Mouse (Mus musculus): ENCODE measurements around the gene Snx10. TPM values are rescaled to one million over a fixed set of nuclear protein-coding genes. Genes with fewer than 3 reads are reported as not detected.

Snx10 gene
- polyA plus RNA-seq, 1 experiment, result 1.7 TPM

- no peak for TF ChIP-seq CTCF (IDR thresholded peaks at IDR 0.05; ENCODE audit: control insufficient read depth, insufficient read depth, insufficient replicate concordance, low read depth, low read length)
- no peak for TF ChIP-seq POLR2A (IDR thresholded peaks at IDR 0.05; ENCODE audit: control insufficient read depth, low read depth, low read length)
- Histone ChIP-seq H3K4me3 (ENCODE audit: control insufficient read depth, low read depth, low read length) (peak overlapping the region; percentile 2; the same call in 1 of the 2 replicates), H3K27me3 (ENCODE audit: control insufficient read depth, insufficient read depth, low read length) (no peaks in the 10 kb centered on the region), H3K27ac (ENCODE audit: control insufficient read depth, insufficient read depth, low read depth, low read length) (peak overlapping the region; percentile 71), H3K36me3 (ENCODE audit: control insufficient read depth, insufficient read depth, low read length) (no peaks in the 10 kb centered on the region), H3K4me1 (ENCODE audit: control insufficient read depth, insufficient read depth, low read length) (no peaks in the 10 kb centered on the region)
Measured at GRCm38 (mm10) chr6:51545219-51545859, 21.6 kb downstream of the Snx10 start.

- TF ChIP-seq POLR2A (IDR thresholded peaks at IDR 0.05; ENCODE audit: control insufficient read depth, low read depth, low read length) (no peak), CTCF (IDR thresholded peaks at IDR 0.05; ENCODE audit: control insufficient read depth, insufficient read depth, insufficient replicate concordance, low read depth, low read length) (no peak)
- H3K36me3 ChIP-seq (ENCODE audit: control insufficient read depth, insufficient read depth, low read length), result no peaks in the 10 kb centered on the region
- H3K4me3 ChIP-seq (ENCODE audit: control insufficient read depth, low read depth, low read length), result no peak overlapping the region
- no peaks in the 10 kb centered on the region for H3K27me3 ChIP-seq (ENCODE audit: control insufficient read depth, insufficient read depth, low read length)
- no peaks in the 10 kb centered on the region for H3K4me1 ChIP-seq (ENCODE audit: control insufficient read depth, insufficient read depth, low read length)
- H3K27ac ChIP-seq (ENCODE audit: control insufficient read depth, insufficient read depth, low read depth, low read length), result no peak overlapping the region
Measured at GRCm38 (mm10) chr6:51546085-51546484, 22.4 kb downstream of the Snx10 start.

- Histone ChIP-seq H3K4me1 (ENCODE audit: control insufficient read depth, insufficient read depth, low read length) (no peaks in the 10 kb centered on the region), H3K4me3 (ENCODE audit: control insufficient read depth, low read depth, low read length) (no peak overlapping the region), H3K27ac (ENCODE audit: control insufficient read depth, insufficient read depth, low read depth, low read length) (no peak overlapping the region), H3K36me3 (ENCODE audit: control insufficient read depth, insufficient read depth, low read length) (no peaks in the 10 kb centered on the region), H3K27me3 (ENCODE audit: control insufficient read depth, insufficient read depth, low read length) (no peaks in the 10 kb centered on the region)
- TF ChIP-seq POLR2A (IDR thresholded peaks at IDR 0.05; ENCODE audit: control insufficient read depth, low read depth, low read length) (no peak), CTCF (IDR thresholded peaks at IDR 0.05; ENCODE audit: control insufficient read depth, insufficient read depth, insufficient replicate concordance, low read depth, low read length) (no peak)
Measured at GRCm38 (mm10) chr6:51548757-51549156, 25.1 kb downstream of the Snx10 start.

DNA sequence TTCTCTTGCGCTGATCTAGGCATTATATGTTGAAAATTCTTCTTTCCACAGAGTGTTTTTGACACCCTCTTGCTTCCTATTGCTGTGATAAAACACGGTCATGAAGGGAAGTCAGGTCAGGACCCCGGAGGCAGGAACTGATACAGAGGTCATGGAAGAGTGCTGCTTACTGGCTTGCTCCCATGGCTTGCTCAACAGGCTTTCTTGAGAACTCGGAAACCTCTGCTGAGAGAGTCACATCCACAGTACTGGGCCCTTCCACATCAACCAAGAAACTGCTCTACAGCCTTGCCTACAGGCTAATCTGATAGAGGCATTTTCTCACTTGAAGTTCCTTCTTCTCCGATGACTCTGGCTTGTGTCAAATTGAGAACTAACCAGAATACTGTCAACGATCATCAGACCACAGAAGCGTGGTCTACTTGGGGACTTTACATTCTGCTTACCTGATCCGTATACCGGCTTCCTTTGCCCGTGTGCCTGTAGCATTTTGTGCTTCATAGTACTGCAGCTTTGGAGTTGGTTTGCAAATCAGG is 27.6 kb downstream of the Snx10 start:
- Histone ChIP-seq H3K36me3 (ENCODE audit: control insufficient read depth, insufficient read depth, low read length) (no peaks in the 10 kb centered on the region), H3K27ac (ENCODE audit: control insufficient read depth, insufficient read depth, low read depth, low read length) (no peak overlapping the region), H3K4me3 (ENCODE audit: control insufficient read depth, low read depth, low read length) (no peak overlapping the region), H3K27me3 (ENCODE audit: control insufficient read depth, insufficient read depth, low read length) (no peaks in the 10 kb centered on the region), H3K4me1 (ENCODE audit: control insufficient read depth, insufficient read depth, low read length) (no peaks in the 10 kb centered on the region)
- TF ChIP-seq CTCF (IDR thresholded peaks at IDR 0.05; ENCODE audit: control insufficient read depth, insufficient read depth, insufficient replicate concordance, low read depth, low read length) (no peak), POLR2A (IDR thresholded peaks at IDR 0.05; ENCODE audit: control insufficient read depth, low read depth, low read length) (no peak)

GRCm38 (mm10) chr6:51556562-51556961 is 32.9 kb downstream of the Snx10 start:
- H3K4me1 ChIP-seq (ENCODE audit: control insufficient read depth, insufficient read depth, low read length), result no peaks in the 10 kb centered on the region
- no peaks in the 10 kb centered on the region for H3K36me3 ChIP-seq (ENCODE audit: control insufficient read depth, insufficient read depth, low read length)
- no peak overlapping the region for H3K27ac ChIP-seq (ENCODE audit: control insufficient read depth, insufficient read depth, low read depth, low read length)
- no peaks in the 10 kb centered on the region for H3K27me3 ChIP-seq (ENCODE audit: control insufficient read depth, insufficient read depth, low read length)
- H3K4me3 ChIP-seq (ENCODE audit: control insufficient read depth, low read depth, low read length), result no peak overlapping the region
- no peak for TF ChIP-seq CTCF (IDR thresholded peaks at IDR 0.05; ENCODE audit: control insufficient read depth, insufficient read depth, insufficient replicate concordance, low read depth, low read length)
- no peak for TF ChIP-seq POLR2A (IDR thresholded peaks at IDR 0.05; ENCODE audit: control insufficient read depth, low read depth, low read length)

- no peaks in the 10 kb centered on the region for H3K36me3 ChIP-seq (ENCODE audit: control insufficient read depth, insufficient read depth, low read length)
- H3K4me3 ChIP-seq (ENCODE audit: control insufficient read depth, low read depth, low read length), result no peak overlapping the region
- no peaks in the 10 kb centered on the region for H3K4me1 ChIP-seq (ENCODE audit: control insufficient read depth, insufficient read depth, low read length)
- H3K27ac ChIP-seq (ENCODE audit: control insufficient read depth, insufficient read depth, low read depth, low read length), result no peak overlapping the region
- no peaks in the 10 kb centered on the region for H3K27me3 ChIP-seq (ENCODE audit: control insufficient read depth, insufficient read depth, low read length)
- TF ChIP-seq CTCF (IDR thresholded peaks at IDR 0.05; ENCODE audit: control insufficient read depth, insufficient read depth, insufficient replicate concordance, low read depth, low read length) (no peak), POLR2A (IDR thresholded peaks at IDR 0.05; ENCODE audit: control insufficient read depth, low read depth, low read length) (no peak)
Measured at GRCm38 (mm10) chr6:51558311-51558710, 34.6 kb downstream of the Snx10 start.

DNA sequence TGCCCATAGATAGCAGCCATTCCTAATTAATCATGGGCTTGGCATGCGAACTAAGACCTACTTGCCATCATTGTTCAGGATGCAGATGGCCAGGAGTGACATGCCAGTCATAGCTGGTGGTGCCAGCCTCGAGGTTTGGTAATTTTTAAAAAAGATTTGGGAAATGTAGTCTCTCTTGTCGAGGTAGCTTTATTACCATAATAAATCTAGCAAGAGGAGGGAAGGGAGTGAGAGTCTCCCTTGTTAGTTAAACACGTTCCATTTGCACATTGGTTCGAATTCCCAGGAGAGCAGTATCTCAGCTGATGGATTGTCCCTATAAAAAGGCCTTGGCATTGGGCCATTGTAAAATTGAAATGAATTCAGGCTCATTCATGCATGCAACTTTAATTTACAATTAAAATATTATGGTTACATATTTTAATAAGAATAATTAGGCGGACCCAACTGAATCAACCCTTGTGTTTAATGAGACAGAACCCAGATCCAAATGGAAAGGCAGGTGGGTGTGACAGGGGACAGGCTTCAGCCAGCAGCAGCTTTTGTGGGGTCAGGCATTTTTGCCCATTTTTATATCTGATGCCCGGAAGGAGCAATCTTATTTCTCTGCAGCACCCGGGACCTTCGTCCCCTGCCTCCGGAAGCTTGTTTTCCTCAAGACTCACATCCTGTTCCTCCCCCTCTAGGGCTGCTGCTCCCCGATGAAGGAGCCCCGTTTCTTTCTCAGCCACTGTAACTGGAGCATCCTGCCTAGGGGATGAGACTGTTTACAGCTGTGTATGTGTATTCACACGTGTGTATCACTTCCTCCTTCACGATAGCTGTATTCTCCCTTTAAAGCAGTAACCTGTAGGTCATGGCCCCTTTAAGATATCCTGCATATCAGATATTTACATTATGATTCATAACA is 43.3 kb downstream of the Snx10 start:
- no peak overlapping the region for H3K4me3 ChIP-seq (ENCODE audit: control insufficient read depth, low read depth, low read length)
- H3K36me3 ChIP-seq (ENCODE audit: control insufficient read depth, insufficient read depth, low read length), result no peaks in the 10 kb centered on the region
- H3K27ac ChIP-seq (ENCODE audit: control insufficient read depth, insufficient read depth, low read depth, low read length), result no peak overlapping the region
- no peaks in the 10 kb centered on the region for H3K4me1 ChIP-seq (ENCODE audit: control insufficient read depth, insufficient read depth, low read length)
- H3K27me3 ChIP-seq (ENCODE audit: control insufficient read depth, insufficient read depth, low read length), result no peaks in the 10 kb centered on the region
- TF ChIP-seq POLR2A (IDR thresholded peaks at IDR 0.05; ENCODE audit: control insufficient read depth, low read depth, low read length) (no peak), CTCF (IDR thresholded peaks at IDR 0.05; ENCODE audit: control insufficient read depth, insufficient read depth, insufficient replicate concordance, low read depth, low read length) (no peak)
